Mouse (Mus musculus) limb, embryonic 12.5 days (tissue): Measurements from ENCODE around the gene Plekha5. TPM values are rescaled to one million over a fixed set of nuclear protein-coding genes. Genes with fewer than 3 reads are reported as not detected.
A peak's percentile ranks its signal among the peaks of the same experiment; 100 is the strongest.
"Not testable (repeated sequence)": the region's sequence is repeated elsewhere in the genome, so short reads cannot be mapped to it uniquely, and the experiment has no call there.

Source experiments
- ATAC-seq: fragments of 200-750 bp; cut with Nextera tagmentation; 2 replicates; pipeline ENCODE4 v1.8.0; 2017; ENCODE audit warnings: low read depth, moderate TSS enrichment; ENCODE audit not compliant: insufficient number of reproducible peaks, insufficient read depth, low FRiP score, low TSS enrichment
- H3K27ac ChIP-seq: fragments of 300-500 bp; sonication (generic); 2 replicates; pipeline ENCODE4 v1.5.1; 2016; ENCODE audit warnings: mild to moderate bottlenecking, moderate library complexity
- H3K27me3 ChIP-seq: fragments of 300-500 bp; sonication (generic); 2 replicates; pipeline ENCODE4 v1.6.1; 2016; ENCODE audit warnings: mild to moderate bottlenecking, moderate library complexity
- H3K36me3 ChIP-seq: fragments of 300-500 bp; sonication (generic); 2 replicates; pipeline ENCODE4 v1.6.1; 2016; ENCODE audit warnings: mild to moderate bottlenecking, moderate library complexity
- H3K4me1 ChIP-seq: fragments of 300-500 bp; sonication (generic); replicated peaks from 2 replicates; pipeline ENCODE4 v1.6.1; 2016
- H3K4me2 ChIP-seq: fragments of 300-500 bp; sonication (generic); 2 replicates; pipeline ENCODE4 v1.6.1; 2016; ENCODE audit warnings: mild to moderate bottlenecking, moderate library complexity
- H3K4me3 ChIP-seq: fragments of 300-500 bp; sonication (generic); replicated peaks from 2 replicates; pipeline ENCODE4 v1.5.1; 2016; ENCODE audit warnings: mild to moderate bottlenecking
- H3K9ac ChIP-seq: fragments of 300-500 bp; sonication (generic); replicated peaks from 2 replicates; pipeline ENCODE4 v1.6.1; 2016; ENCODE audit warnings: mild to moderate bottlenecking, moderate library complexity
- H3K9me3 ChIP-seq: fragments of 300-500 bp; sonication (generic); 2 replicates; pipeline ENCODE4 v1.6.1; 2016; ENCODE audit warnings: mild to moderate bottlenecking, moderate library complexity
- WGBS: fragments of 180-500 bp; shearing (Covaris S2); methylation state at CpG from one replicate; pipeline ENCODE4 v1.1.7; 2016; 5-methylcytosine and 5-hydroxymethylcytosine counted together
- polyA plus RNA-seq: library from polyadenylated mRNA; unstranded; fragments of >200 nt; fragmentation: Nextera tagmentation; extraction: Ambion mirVana; gene quantifications from 2 replicates; pipeline ENCODE4 v1.2.1, GENCODE M21; 2016

Gene Plekha5
- polyA plus RNA-seq, 1 experiment from 2014 or later: 50.1 TPM

- Histone ChIP-seq H3K4me1 (peaks cover 34% of the 10 kb centered on the region), H3K27me3 (no peaks in the 10 kb centered on the region), H3K4me3 (no peak overlapping the region), H3K4me2 (no peak overlapping the region), H3K9me3 (no peaks in the 10 kb centered on the region), H3K36me3 (no peaks in the 10 kb centered on the region), H3K9ac (no peak overlapping the region), H3K27ac (no peak overlapping the region)
- ATAC-seq: no peak
- 65% methylated on average over 4 of the region's 4 CpGs for WGBS
Measured at GRCm38 (mm10) chr6:140490220-140490619, 66.4 kb downstream of the Plekha5 start.

DNA sequence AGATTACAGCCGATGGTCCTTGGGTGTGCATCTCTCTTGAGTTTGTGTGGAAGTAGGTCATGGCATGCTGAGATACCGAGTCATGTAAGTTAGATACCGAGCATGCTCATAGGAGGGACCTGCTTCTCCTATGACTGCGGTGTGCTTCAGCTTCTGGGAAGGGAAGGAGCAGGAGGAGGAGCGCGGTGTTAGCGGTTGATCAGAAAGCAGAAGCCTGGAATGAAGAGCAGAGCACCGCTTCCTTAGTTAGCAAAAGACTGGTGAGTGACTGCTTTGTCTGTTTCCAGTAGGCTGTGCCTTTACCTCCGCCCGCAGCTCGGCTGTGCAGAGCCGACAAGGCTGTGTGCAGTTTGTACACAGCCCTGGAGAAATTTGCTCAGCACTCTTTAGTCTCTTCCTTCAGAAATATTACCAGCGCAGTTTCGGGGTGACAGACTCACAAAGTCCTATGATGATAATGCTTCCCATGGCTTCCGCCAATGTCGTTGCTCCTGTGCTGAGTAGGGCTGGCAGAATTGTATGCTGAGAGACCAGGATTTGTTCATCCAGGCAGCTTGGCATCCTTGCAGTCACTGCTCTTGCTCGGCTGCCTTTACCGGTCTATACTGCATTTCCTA lies 67.2 kb downstream of the Plekha5 start:
- Histone ChIP-seq H3K4me1 (peaks cover 34% of the 10 kb centered on the region), H3K4me2 (no peak overlapping the region), H3K9me3 (no peaks in the 10 kb centered on the region), H3K27ac (peak overlapping the region; percentile 74), H3K4me3 (no peak overlapping the region), H3K9ac (no peak overlapping the region), H3K36me3 (no peaks in the 10 kb centered on the region), H3K27me3 (no peaks in the 10 kb centered on the region)
- ATAC-seq: no peak
- WGBS: 83% methylated on average over 18 of the region's 18 CpGs

GRCm38 (mm10) chr6:140492043-140492442 lies 68.2 kb downstream of the Plekha5 start:
- WGBS: 73% methylated on average over 6 of the region's 6 CpGs
- H3K27ac ChIP-seq: no peak overlapping the region

DNA sequence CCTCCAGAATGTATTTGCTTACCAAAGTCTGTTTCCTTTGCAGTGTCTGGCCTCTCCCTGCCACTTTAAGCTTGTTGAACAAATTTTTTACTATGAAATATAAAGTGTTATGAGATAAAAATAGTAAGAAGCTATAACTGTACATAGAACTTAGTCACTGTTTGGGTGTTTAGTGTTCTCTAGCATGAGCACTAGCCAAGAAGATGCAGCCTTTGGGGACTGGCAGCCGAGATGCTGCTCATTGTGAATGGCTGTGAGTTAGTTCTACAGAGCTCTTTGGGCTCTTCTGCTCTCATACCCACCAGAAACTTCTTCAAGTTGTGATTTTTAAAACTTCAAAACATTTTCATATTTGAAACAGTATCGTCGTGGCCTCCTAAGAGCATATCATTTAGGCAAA lies 74.2 kb downstream of the Plekha5 start:
- no peaks in the 10 kb centered on the region for H3K9me3 ChIP-seq
- 93% methylated on average over 3 of the region's 3 CpGs for WGBS
- no peak overlapping the region for H3K9ac ChIP-seq
- H3K4me1 ChIP-seq: 0 out of 2 replicates have a peak, but pooled peaks cover 4% of the 10 kb centered on the region
- 0 out of 2 replicates have a peak, but pooled peaks cover 5% of the 10 kb centered on the region for H3K36me3 ChIP-seq
- no peaks in the 10 kb centered on the region for H3K27me3 ChIP-seq
- H3K27ac ChIP-seq: no peak overlapping the region
- H3K4me3 ChIP-seq: no peak overlapping the region
- no peak for ATAC-seq
- no peak overlapping the region for H3K4me2 ChIP-seq

More at GRCm38 (mm10) chr6:140492043-140492442, 68.2 kb downstream of the Plekha5 start:
- Histone ChIP-seq H3K4me1 (peaks cover 29% of the 10 kb centered on the region), H3K9ac (no peak overlapping the region), H3K27me3 (no peaks in the 10 kb centered on the region), H3K4me3 (no peak overlapping the region), H3K4me2 (no peak overlapping the region), H3K36me3 (no peaks in the 10 kb centered on the region), H3K9me3 (no peaks in the 10 kb centered on the region)
- no peak for ATAC-seq

- Histone ChIP-seq H3K4me2 (no peak overlapping the region), H3K27ac (no peak overlapping the region), H3K9ac (no peak overlapping the region), H3K36me3 (0 out of 2 replicates have a peak, but pooled peaks cover 5% of the 10 kb centered on the region), H3K4me3 (no peak overlapping the region), H3K9me3 (no peaks in the 10 kb centered on the region), H3K4me1 (0 out of 2 replicates have a peak, but pooled peaks cover 4% of the 10 kb centered on the region), H3K27me3 (no peaks in the 10 kb centered on the region)
- WGBS: 80% methylated on average over 4 of the region's 4 CpGs
- ATAC-seq: no peak
Measured at GRCm38 (mm10) chr6:140498958-140499357, 75.1 kb downstream of the Plekha5 start.

DNA sequence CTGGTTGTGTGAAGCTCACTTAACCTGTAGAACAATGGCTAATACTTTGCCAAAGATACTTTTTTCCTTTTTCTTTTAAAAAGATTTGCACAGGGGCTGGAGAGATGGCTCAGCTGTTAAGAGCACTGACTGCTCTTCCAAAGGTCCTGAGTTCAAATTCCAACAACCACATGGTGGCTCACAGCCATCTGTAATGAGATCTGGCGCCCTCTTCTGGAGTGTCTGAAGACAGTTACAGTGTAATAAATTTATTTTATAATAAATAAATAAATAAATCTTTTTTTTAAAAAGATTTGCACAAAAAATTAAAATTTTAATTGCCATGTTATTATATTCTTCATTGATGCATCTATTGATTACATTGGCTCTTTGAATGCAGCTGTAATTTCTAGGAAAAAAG lies 77.0 kb downstream of the Plekha5 start:
- not testable (repeated sequence) for ATAC-seq, H3K4me3 ChIP-seq, H3K36me3 ChIP-seq, H3K27me3 ChIP-seq, H3K9ac ChIP-seq, H3K9me3 ChIP-seq, H3K27ac ChIP-seq, H3K4me2 ChIP-seq
- H3K4me1 ChIP-seq: peaks cover 12% of the 10 kb centered on the region
- 71% methylated on average over 1 of the region's 1 CpGs for WGBS

DNA sequence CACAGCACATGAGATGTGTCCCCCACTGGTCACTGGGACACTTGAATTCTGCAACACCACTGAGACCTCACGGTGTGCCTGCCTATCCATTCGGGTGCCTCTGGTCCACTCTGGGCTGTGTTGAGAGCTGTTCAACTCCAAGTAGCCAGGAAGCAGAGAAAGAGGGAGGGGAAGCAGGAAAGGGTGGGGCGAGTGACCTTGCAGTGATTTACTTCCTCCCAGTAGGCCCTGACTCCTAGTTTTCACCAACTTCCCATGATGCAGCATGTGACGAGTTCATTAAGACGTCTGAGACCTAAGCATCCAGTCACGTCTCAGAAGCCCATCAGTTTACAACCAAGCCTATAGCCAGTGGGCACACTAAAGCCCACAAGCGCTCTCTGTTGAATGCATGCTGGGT lies 78.0 kb downstream of the Plekha5 start:
- 68% methylated on average over 7 of the region's 7 CpGs for WGBS

GRCm38 (mm10) chr6:140504796-140505195 lies 80.9 kb downstream of the Plekha5 start:
- H3K36me3 ChIP-seq: 0 out of 2 replicates have a peak, but pooled peaks cover 5% of the 10 kb centered on the region
- 84% methylated on average over 10 of the region's 10 CpGs for WGBS
- peaks cover 45% of the 10 kb centered on the region for H3K4me1 ChIP-seq
- no peak overlapping the region for H3K27ac ChIP-seq
- no peak overlapping the region for H3K4me2 ChIP-seq
- H3K9me3 ChIP-seq: no peaks in the 10 kb centered on the region
- H3K4me3 ChIP-seq: no peak overlapping the region
- no peak for ATAC-seq
- no peaks in the 10 kb centered on the region for H3K27me3 ChIP-seq
- no peak overlapping the region for H3K9ac ChIP-seq

More for the DNA sequence above, 78.0 kb downstream of the Plekha5 start:
- no peak overlapping the region for H3K9ac ChIP-seq
- no peak overlapping the region for H3K27ac ChIP-seq
- no peak overlapping the region for H3K4me3 ChIP-seq
- H3K36me3 ChIP-seq: 0 out of 2 replicates have a peak, but pooled peaks cover 5% of the 10 kb centered on the region
- H3K4me2 ChIP-seq: no peak overlapping the region
- H3K9me3 ChIP-seq: no peaks in the 10 kb centered on the region
- no peaks in the 10 kb centered on the region for H3K27me3 ChIP-seq
- ATAC-seq: peak; percentile 38; the same call in 1 of the 2 replicates
- peaks cover 20% of the 10 kb centered on the region for H3K4me1 ChIP-seq

DNA sequence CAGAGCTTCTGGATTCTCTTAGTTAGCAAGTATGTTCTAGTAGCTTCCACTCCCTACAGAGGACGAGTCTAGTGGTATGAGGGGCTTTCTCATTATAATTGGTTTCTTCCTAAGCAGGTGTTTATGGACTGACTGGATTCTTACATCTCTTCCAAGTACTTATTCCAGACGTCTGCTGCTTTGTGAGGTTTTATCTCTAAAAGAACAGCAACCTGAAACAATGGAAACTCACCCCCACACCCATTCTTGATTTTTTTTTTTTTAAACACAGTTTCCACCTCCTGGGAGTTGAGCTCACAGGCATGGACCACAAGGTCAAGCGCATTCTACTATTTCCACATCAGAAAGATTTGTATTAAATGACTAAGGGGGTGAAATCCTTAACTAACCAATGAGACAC lies 83.8 kb downstream of the Plekha5 start:
- WGBS: 39% methylated on average over 3 of the region's 3 CpGs
- H3K9ac ChIP-seq: no peak overlapping the region
- H3K27me3 ChIP-seq: no peaks in the 10 kb centered on the region
- H3K27ac ChIP-seq: no peak overlapping the region
- no peaks in the 10 kb centered on the region for H3K9me3 ChIP-seq
- no peaks in the 10 kb centered on the region for H3K36me3 ChIP-seq
- no peak overlapping the region for H3K4me2 ChIP-seq
- ATAC-seq: no peak
- peaks cover 55% of the 10 kb centered on the region for H3K4me1 ChIP-seq
- no peak overlapping the region for H3K4me3 ChIP-seq

DNA sequence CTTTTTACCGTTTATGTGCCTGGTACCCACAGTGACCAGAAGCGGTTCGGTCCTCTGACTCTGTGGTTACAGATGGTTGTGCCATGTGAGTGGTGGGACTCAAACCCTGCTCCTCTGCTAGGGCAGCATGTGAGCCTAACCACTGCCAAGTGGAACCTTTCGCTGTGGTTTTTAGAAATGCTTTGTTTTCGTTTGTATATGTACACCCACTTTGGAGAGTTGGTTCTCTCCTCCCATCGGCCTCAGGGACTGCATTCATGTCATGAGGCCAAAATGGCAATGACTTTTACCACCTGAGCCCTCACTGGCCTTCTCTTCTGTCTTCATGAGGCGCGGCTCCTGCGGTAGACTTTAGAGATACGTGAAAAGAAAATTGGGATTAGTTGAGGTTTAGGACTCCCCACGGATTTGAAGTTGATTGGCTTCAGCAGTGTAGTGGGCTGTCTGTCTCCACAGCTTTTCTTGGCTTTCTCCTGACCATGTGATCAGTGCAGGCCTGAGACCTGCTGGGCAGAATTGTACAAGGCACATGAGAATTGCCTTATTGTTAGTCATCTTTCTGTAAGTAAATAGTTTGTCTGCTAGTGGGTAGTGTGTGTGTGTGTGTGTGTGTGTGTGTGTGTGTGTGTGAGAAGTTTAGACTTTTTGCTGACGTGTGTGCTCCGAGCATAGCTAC lies 84.8 kb downstream of the Plekha5 start:
- Histone ChIP-seq H3K27ac (peak overlapping the region; percentile 53), H3K27me3 (no peaks in the 10 kb centered on the region), H3K4me3 (no peak overlapping the region), H3K36me3 (no peaks in the 10 kb centered on the region), H3K9me3 (no peaks in the 10 kb centered on the region), H3K9ac (no peak overlapping the region), H3K4me2 (no peak overlapping the region), H3K4me1 (peaks cover 57% of the 10 kb centered on the region)
- WGBS: 57% methylated on average over 13 of the region's 13 CpGs
- ATAC-seq: no peak

- ATAC-seq: no peak
- Histone ChIP-seq H3K4me3 (no peak overlapping the region), H3K9ac (no peak overlapping the region), H3K27ac (peak overlapping the region; percentile 53), H3K4me2 (no peak overlapping the region), H3K36me3 (no peaks in the 10 kb centered on the region), H3K9me3 (no peaks in the 10 kb centered on the region), H3K27me3 (no peaks in the 10 kb centered on the region), H3K4me1 (peaks cover 59% of the 10 kb centered on the region)
- WGBS: 22% methylated on average over 9 of the region's 9 CpGs
Measured at GRCm38 (mm10) chr6:140509151-140509530, 85.3 kb downstream of the Plekha5 start.
